Mouse (Mus musculus): ENCODE data around the gene Nt5m. TPM values are rescaled to one million over a fixed set of nuclear protein-coding genes. Genes with fewer than 3 reads are reported as not detected.
A peak's percentile ranks its signal among the peaks of the same experiment; 100 is the strongest.

Gene Nt5m
- polyA plus RNA-seq, 1 experiment from 2014 or later = 35.0 TPM

DNA sequence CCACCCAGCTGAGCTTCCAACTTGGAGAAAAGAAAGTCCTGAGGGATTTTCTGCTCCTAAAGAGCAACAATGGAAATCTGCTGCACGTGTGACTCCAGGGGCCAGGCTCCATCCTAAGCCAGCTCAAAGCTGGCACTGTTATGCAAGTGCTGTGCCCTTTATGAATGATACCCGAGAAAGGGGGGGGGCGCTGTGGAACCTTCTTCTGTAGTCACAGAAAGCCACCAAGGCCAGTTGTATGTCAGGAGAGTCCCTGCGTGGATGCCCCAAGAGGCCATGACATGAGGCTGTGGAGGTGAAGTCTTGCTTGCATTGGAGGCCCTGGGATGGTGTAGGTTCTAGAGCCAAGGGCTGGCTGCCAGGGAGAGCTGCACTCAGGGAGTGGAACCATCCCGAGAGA is 48.9 kb downstream of the Nt5m start:
- H3K4me2 ChIP-seq = no peak overlapping the region
- H3K4me3 ChIP-seq = no peak overlapping the region
- no peak for ATAC-seq (replicated peaks; ENCODE audit: insufficient number of reproducible peaks, insufficient read depth, low FRiP score, low read depth)
- no peak overlapping the region for H3K27ac ChIP-seq
- WGBS = 76% methylated on average over 5 of the region's 5 CpGs
- no peaks in the 10 kb centered on the region for H3K36me3 ChIP-seq
- no peaks in the 10 kb centered on the region for H3K9me3 ChIP-seq (replicated peaks)
- peaks cover 18% of the 10 kb centered on the region for H3K4me1 ChIP-seq (replicated peaks)
- no peak overlapping the region for H3K9ac ChIP-seq
- H3K27me3 ChIP-seq = no peaks in the 10 kb centered on the region

DNA sequence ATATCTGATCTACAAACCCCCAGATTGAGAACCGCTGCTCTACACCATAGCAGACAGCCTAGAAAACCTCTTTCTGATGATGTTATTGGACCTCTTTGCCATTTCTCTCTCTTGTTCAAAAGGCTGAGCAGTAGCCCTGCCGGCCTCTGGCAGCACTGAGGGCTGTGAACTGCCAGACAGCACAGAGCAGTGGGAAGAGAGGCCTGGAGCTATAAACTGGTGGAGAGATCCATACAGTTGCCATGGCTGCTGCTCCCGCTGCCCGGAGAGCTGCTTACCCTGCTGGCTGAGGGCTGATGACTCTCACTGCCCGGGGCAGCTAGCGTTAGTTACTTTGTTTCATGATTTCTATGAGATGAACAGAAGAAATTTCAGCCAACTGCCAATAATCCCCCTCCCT is 52.6 kb downstream of the Nt5m start:
- Histone ChIP-seq H3K27ac (no peak overlapping the region), H3K27me3 (no peaks in the 10 kb centered on the region), H3K36me3 (no peaks in the 10 kb centered on the region), H3K4me2 (no peak overlapping the region), H3K9me3 (replicated peaks) (no peaks in the 10 kb centered on the region), H3K9ac (no peak overlapping the region), H3K4me1 (replicated peaks) (0 out of 2 replicates have a peak, but pooled peaks cover 2% of the 10 kb centered on the region), H3K4me3 (no peak overlapping the region)
- ATAC-seq (replicated peaks; ENCODE audit: insufficient number of reproducible peaks, insufficient read depth, low FRiP score, low read depth) = no peak
- 68% methylated on average over 6 of the region's 6 CpGs for WGBS

DNA sequence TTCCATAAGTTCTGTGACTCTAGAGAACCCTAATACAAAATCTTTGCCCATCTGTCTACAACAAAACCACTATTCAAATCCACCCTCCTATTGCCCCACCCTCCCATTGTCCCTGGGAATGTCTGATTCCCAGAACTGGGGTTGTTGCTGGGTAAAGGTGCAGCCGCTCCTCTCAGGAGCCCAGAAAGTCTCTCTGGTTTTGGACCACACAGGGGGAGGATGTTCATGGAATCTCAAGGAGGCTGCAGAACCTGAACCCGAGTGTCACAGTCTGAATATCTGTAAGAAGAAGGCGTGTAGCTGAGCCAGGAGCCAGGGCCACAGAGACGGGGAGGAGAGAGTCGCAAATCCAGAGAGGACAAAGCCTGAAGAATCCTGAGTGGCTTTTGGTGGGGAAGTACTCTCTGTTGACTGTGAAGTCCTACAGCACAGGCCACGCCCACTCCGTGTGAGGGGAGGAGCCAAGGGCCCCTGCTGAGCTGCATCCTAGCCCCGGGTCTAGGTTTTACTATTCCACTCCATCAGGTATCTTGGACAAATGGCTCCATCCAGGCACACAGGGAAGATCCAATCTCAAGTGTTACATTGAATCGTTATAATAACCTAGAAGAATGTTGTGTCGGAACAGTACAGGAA is 54.0 kb downstream of the Nt5m start:
- Histone ChIP-seq H3K27ac (no peak overlapping the region), H3K4me1 (replicated peaks) (peaks cover 12% of the 10 kb centered on the region), H3K4me3 (no peak overlapping the region), H3K9me3 (replicated peaks) (no peaks in the 10 kb centered on the region), H3K4me2 (no peak overlapping the region), H3K9ac (no peak overlapping the region), H3K27me3 (no peaks in the 10 kb centered on the region), H3K36me3 (no peaks in the 10 kb centered on the region)
- ATAC-seq (replicated peaks; ENCODE audit: insufficient number of reproducible peaks, insufficient read depth, low FRiP score, low read depth) = no peak
- 65% methylated on average over 10 of the region's 10 CpGs for WGBS

DNA sequence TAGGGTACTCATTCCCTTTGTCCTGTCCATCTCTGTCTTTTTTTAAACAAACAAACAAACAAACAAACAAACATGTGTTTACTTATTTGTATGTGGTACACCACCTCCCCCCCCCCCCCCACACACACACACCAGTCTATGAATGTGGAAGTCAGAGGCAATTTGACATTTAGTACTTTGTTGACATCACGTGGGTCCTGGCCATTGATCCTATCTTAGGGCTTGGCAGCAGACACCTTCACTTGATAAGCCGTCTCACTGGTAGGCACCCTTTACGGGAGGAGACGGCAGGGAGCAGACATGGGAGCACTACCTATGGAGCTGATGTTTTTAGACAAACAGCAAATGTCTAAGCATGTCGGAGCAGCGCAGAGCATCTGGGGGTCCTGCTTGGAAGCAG is 55.7 kb downstream of the Nt5m start:
- H3K9me3 ChIP-seq (replicated peaks) = no peaks in the 10 kb centered on the region
- 40% methylated on average over 6 of the region's 6 CpGs for WGBS
- no peak overlapping the region for H3K4me3 ChIP-seq
- H3K36me3 ChIP-seq = no peaks in the 10 kb centered on the region
- H3K27ac ChIP-seq = no peak overlapping the region
- H3K27me3 ChIP-seq = no peaks in the 10 kb centered on the region
- no peak overlapping the region for H3K9ac ChIP-seq
- no peak for ATAC-seq (replicated peaks; ENCODE audit: insufficient number of reproducible peaks, insufficient read depth, low FRiP score, low read depth)
- H3K4me1 ChIP-seq (replicated peaks) = peaks cover 28% of the 10 kb centered on the region
- no peak overlapping the region for H3K4me2 ChIP-seq

DNA sequence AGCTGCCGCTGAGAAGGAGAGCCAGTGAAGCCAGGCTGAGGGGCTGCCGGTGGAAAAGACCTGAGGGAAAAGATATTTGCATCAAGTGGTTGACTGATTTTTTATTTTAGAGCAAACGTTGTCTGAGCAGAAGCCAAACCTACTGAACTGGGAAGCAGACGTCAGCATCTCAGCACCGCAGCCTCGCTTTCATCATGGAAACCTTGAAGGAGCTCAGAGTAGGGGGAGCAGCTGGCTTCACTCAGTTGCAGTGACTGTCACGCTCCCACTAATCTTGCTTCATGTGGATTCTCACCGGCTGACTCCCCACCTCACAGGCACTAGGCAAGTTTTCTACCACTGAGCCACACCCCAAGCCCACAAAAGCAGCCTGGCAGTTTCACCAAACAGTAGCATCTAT is 56.1 kb downstream of the Nt5m start:
- no peaks in the 10 kb centered on the region for H3K9me3 ChIP-seq (replicated peaks)
- no peaks in the 10 kb centered on the region for H3K36me3 ChIP-seq
- H3K4me1 ChIP-seq (replicated peaks) = peaks cover 32% of the 10 kb centered on the region
- H3K27me3 ChIP-seq = no peaks in the 10 kb centered on the region
- 45% methylated on average over 8 of the region's 8 CpGs for WGBS
- no peak overlapping the region for H3K9ac ChIP-seq
- H3K4me2 ChIP-seq = no peak overlapping the region
- H3K4me3 ChIP-seq = no peak overlapping the region
- ATAC-seq (replicated peaks; ENCODE audit: insufficient number of reproducible peaks, insufficient read depth, low FRiP score, low read depth) = no peak
- no peak overlapping the region for H3K27ac ChIP-seq

DNA sequence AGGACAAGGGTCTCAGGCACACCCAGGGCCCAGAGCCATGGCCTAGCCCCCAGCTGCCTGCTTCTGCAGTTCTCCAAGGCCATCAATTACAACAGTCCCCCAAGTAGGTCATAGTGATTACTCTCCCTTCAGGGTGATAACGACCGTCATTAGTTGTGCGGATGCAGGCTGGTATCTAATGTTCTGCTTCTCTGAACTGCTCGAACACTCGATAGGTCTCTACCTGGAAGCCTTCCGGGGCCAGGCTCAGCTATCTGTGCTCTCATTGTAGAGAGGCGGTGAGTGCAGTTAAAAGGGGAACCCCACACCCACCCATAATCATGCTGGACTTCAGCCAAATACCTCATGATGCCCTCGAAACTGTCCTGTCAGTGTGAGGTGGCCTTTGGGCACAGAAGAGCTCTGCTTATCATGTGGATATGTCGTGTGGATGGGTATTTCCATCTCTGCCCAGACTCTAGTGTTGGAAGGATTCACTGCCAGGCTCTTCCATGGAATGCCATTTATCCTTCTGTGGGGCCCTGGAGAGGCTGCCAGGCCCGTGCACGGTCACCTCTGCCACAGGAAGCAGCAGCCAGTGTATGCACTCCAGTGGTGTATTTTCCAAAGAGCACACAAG is 58.8 kb downstream of the Nt5m start:
- no peak overlapping the region for H3K9ac ChIP-seq
- H3K4me2 ChIP-seq = no peak overlapping the region
- H3K9me3 ChIP-seq (replicated peaks) = no peaks in the 10 kb centered on the region
- no peak overlapping the region for H3K4me3 ChIP-seq
- ATAC-seq (replicated peaks; ENCODE audit: insufficient number of reproducible peaks, insufficient read depth, low FRiP score, low read depth) = no peak
- peak overlapping the region; percentile 70 for H3K27ac ChIP-seq
- 32% methylated on average over 11 of the region's 11 CpGs for WGBS
- no peaks in the 10 kb centered on the region for H3K36me3 ChIP-seq
- H3K27me3 ChIP-seq = no peaks in the 10 kb centered on the region
- H3K4me1 ChIP-seq (replicated peaks) = peaks cover 53% of the 10 kb centered on the region

DNA sequence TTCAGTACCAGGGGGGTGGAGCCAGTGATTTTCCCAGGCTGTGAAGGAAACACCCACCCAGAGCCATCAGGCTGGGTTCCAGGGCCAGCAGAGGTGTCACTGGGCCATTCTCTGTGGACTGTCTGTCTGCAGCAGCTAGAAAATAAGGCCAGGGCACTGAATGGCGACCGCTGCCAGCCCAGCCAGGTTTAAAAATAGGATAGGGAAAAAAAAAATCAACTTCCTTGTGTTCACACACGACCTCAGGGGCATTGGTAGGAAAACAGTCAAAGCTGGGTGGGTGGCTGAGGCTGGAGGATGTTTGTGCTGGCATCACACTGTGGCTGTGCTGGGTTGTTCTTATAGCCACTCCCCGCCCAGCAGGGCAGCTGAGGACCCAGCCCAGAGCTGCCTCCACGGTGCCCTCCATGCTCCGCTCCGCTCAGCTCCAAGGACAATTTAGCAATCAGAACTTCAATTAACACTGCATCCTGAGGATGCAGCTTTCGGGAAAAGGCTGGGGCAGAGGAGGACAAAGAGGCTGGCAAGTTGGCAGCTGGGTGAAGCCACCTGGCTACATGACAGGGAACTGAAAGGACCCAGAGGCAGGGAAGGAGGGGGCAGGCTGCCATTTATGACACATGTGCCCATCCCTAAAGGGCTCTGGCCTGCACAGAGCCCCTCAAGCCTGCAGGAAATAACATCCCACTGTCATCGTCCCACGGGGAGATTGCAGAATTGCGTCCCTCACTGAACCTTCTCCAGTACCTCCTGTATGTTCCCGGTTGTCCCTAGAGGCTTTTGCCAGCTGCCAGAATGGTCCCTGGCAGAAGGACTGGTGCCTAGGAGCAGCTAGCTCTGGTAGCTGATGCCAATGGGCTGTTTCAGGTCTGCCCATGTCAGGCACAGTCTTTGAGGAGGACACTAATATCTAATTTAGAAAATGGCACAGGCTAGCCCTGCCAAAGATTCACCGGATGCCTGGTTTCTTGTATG is 60.8 kb downstream of the Nt5m start:
- WGBS = 45% methylated on average over 13 of the region's 13 CpGs
- H3K4me1 ChIP-seq (replicated peaks) = peaks cover 55% of the 10 kb centered on the region

DNA sequence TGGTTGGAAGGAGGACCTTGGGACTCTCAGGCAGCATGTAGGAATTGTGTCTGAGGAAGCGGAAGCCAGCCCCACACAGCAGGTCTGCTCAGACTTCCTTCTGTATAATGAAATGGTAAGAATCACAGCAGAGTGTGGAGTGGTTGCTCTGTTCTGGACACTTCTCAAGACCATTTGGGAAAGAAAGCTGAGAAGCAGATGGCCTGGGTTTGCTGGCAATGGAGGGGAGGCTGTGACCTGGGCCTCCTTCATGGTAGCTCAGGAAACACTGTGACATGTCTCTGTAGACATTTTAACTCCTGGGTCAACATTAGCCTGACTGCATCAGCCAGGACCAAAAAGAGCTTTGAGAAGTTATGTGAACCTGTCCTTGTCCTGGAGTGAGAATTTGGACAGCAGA is 61.7 kb downstream of the Nt5m start:
- Histone ChIP-seq H3K4me3 (no peak overlapping the region), H3K9me3 (replicated peaks) (no peaks in the 10 kb centered on the region), H3K27ac (peak overlapping the region; percentile 70), H3K27me3 (no peaks in the 10 kb centered on the region), H3K4me1 (replicated peaks) (peaks cover 55% of the 10 kb centered on the region), H3K9ac (no peak overlapping the region), H3K36me3 (no peaks in the 10 kb centered on the region), H3K4me2 (no peak overlapping the region)
- no peak for ATAC-seq (replicated peaks; ENCODE audit: insufficient number of reproducible peaks, insufficient read depth, low FRiP score, low read depth)
- WGBS = 72% methylated on average over 1 of the region's 1 CpGs

More for the DNA sequence above, 60.8 kb downstream of the Nt5m start:
- Histone ChIP-seq H3K36me3 (no peaks in the 10 kb centered on the region), H3K27me3 (no peaks in the 10 kb centered on the region), H3K4me3 (no peak overlapping the region), H3K9me3 (replicated peaks) (no peaks in the 10 kb centered on the region), H3K9ac (no peak overlapping the region), H3K27ac (peak overlapping the region; percentile 70), H3K4me2 (no peak overlapping the region)
- 0 out of 2 replicates have a peak, but pooled peaks have one; percentile 29 for ATAC-seq (replicated peaks; ENCODE audit: insufficient number of reproducible peaks, insufficient read depth, low FRiP score, low read depth)

DNA sequence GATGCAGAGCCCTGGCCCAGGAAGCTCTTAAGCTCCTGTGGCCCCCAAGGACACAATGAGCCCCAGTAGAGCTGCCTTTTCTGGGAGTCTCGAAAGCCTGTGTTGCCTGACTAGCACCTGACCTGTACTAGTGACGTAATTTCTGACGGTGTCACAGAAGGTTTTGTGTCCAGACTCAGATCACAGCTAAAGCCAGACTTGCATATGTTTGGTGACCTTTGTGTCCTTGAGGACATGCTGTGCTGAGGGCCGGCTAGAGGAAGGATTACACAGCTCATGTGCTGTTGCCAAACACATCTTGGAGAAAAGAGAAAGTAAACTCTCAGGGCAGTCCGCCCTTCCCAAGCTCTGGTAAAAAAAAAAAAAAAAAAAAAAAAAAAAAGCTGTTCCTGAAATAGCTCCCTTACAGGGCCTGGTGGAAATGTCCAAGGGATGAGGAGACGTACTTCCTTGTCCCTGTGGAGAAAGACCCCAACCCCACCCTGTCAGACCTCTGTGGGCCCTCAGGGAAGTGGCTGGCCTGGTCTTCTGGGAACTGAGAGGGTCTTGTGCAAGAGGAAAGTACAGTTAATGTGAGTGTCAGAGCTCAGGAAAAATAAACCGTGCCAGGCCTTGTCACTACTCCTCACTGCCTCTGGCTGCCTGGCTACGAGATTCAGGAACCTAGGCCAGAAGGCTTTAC is 62.9 kb downstream of the Nt5m start:
- peaks cover 55% of the 10 kb centered on the region for H3K4me1 ChIP-seq (replicated peaks)
- no peaks in the 10 kb centered on the region for H3K27me3 ChIP-seq
- H3K4me2 ChIP-seq = no peak overlapping the region
- H3K27ac ChIP-seq = peak overlapping the region; percentile 80
- 22% methylated on average over 8 of the region's 8 CpGs for WGBS
- H3K9me3 ChIP-seq (replicated peaks) = no peaks in the 10 kb centered on the region
- H3K9ac ChIP-seq = peak overlapping the region; percentile 36; the same call in 1 of the 2 replicates
- ATAC-seq (replicated peaks; ENCODE audit: insufficient number of reproducible peaks, insufficient read depth, low FRiP score, low read depth) = 0 out of 2 replicates have a peak, but pooled peaks have one; percentile 7
- H3K36me3 ChIP-seq = no peaks in the 10 kb centered on the region
- H3K4me3 ChIP-seq = no peak overlapping the region

DNA sequence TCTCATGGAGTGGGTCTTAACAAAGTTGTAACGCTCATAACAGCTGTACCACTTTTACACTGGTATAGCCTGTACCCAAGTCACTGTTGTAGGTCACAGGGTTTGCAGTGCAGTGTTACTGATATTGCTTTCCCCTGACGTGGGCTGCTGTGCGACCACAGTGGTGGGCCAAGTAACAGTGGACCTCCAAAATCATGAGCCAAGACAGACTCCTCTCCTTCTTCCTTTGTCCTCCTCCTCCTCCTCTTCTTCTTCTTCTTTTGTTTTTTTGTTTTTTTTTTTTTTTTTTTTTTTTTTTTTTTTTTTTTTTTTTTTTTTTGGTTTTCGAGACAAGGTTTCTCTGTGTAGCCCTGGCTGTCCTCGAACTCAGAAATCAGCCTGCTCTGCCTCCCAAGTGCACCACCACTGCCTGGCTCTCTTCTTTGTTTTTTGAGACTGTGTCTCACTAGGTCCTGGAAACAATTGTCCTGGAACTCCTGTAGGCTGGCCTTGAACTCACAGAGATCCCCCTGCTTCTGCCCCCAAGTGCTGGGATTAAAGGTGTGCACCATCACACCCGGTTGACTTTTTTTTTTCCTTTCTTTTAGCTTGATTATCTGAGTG is 67.4 kb downstream of the Nt5m start:
- H3K4me3 ChIP-seq = no peak overlapping the region
- no peak for ATAC-seq (replicated peaks; ENCODE audit: insufficient number of reproducible peaks, insufficient read depth, low FRiP score, low read depth)
- H3K9ac ChIP-seq = no peak overlapping the region
- H3K36me3 ChIP-seq = no peaks in the 10 kb centered on the region
- peaks cover 18% of the 10 kb centered on the region for H3K4me1 ChIP-seq (replicated peaks)
- H3K4me2 ChIP-seq = no peak overlapping the region
- no peaks in the 10 kb centered on the region for H3K27me3 ChIP-seq
- 91% methylated on average over 6 of the region's 6 CpGs for WGBS
- no peaks in the 10 kb centered on the region for H3K9me3 ChIP-seq (replicated peaks)
- H3K27ac ChIP-seq = no peak overlapping the region

All from heart, embryonic 15.5 days (tissue).